In the genomic region with DNA sequence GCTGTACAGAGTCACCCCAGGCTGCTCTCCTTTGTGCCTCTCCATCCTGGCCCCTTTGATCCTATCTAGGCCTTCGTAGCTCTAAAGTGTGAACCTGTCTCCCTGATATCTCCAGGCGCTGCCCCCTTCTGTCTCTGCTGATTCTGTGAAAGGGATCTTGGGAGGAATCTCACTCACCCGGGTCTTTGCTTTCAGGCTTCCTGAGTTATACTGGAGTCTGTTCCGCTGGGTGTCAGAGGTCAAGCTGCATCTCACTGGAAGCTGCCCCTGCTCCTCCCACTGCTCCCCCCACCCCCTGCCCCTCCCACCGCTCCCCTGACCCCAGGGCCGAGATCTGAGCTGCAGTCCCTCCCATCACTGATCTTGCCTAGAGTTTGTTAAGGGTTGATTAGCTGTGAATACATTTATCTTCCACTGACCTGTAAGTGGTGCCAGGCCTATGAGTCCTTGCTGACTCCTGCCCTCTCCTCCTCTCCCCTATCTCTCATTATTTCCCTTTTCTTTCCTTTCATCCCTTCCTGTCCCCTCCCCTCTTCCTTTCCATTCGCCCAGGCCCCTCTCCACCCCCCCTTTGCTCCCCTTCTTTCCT, we compare ENCODE assay signal across 12 mouse cellular contexts.
A peak's percentile ranks its signal among the peaks of the same experiment; 100 is the strongest.
DNase-seq lines count a peak whose midpoint lies in the region; ATAC-seq lines count a peak whose summit lies in the region.
"Had no signal": no experiment of that assay in that cellular context is flagged by ENCODE, and none has a peak within 500 bp of the region (broad histone marks: within the 10 kb centered on the region; RNA-seq: fewer than 3 reads in every experiment).

No protein-coding gene starts in this region.

- H3K4me3 ChIP-seq in intestine, embryonic 16.5 days (ENCODE audit: low read length), result no peak overlapping the region
- H3K4me3 ChIP-seq in intestine, embryonic 15.5 days (replicated peaks), result no peak overlapping the region
- no peak overlapping the region for H3K4me3 ChIP-seq in hindbrain, embryonic 12.5 days
- H3K4me3 ChIP-seq in neural tube, embryonic 11.5 days (ENCODE audit: low read depth, low read length), result no peak overlapping the region

- H3K4me2 ChIP-seq in intestine, embryonic 16.5 days (ENCODE audit: low read depth, low read length), result peak overlapping the region; percentile 6; the same call in 1 of the 2 replicates
- H3K4me2 ChIP-seq in intestine, embryonic 15.5 days (replicated peaks), result no peak overlapping the region
- H3K4me2 ChIP-seq in hindbrain, embryonic 12.5 days (replicated peaks), result peak overlapping the region; percentile 39
- H3K4me2 ChIP-seq in neural tube, embryonic 11.5 days (ENCODE audit: low read depth), result peak overlapping the region; percentile 25

- no peak overlapping the region for H3K9ac ChIP-seq in intestine, embryonic 16.5 days (ENCODE audit: low read depth, low read length)
- no peak overlapping the region for H3K9ac ChIP-seq in intestine, embryonic 15.5 days
- no peak overlapping the region for H3K9ac ChIP-seq in hindbrain, embryonic 12.5 days
- H3K9ac ChIP-seq in neural tube, embryonic 11.5 days (ENCODE audit: low read length), result no peak overlapping the region

- no peaks in the 10 kb centered on the region for H3K27me3 ChIP-seq in intestine, embryonic 16.5 days (replicated peaks; ENCODE audit: control insufficient read depth, insufficient read depth, low read length)
- H3K27me3 ChIP-seq in intestine, embryonic 15.5 days (replicated peaks), result no peaks in the 10 kb centered on the region
- H3K27me3 ChIP-seq in hindbrain, embryonic 12.5 days, result no peaks in the 10 kb centered on the region
- no peaks in the 10 kb centered on the region for H3K27me3 ChIP-seq in neural tube, embryonic 11.5 days (ENCODE audit: control insufficient read depth, insufficient read depth, low read length)

- 16% methylated on average over 7 of the region's 7 CpGs for WGBS in intestine, embryonic 16.5 days
- 14% methylated on average over 7 of the region's 7 CpGs for WGBS in intestine, embryonic 15.5 days
- 4% methylated on average over 7 of the region's 7 CpGs for WGBS in hindbrain, embryonic 12.5 days
- 10% methylated on average over 7 of the region's 7 CpGs for WGBS in neural tube, embryonic 11.5 days

- H3K9me3 ChIP-seq in intestine, embryonic 16.5 days (ENCODE audit: control insufficient read depth, low read length), result no peaks in the 10 kb centered on the region
- no peaks in the 10 kb centered on the region for H3K9me3 ChIP-seq in intestine, embryonic 15.5 days
- H3K9me3 ChIP-seq in hindbrain, embryonic 12.5 days (replicated peaks), result no peaks in the 10 kb centered on the region
- H3K9me3 ChIP-seq in neural tube, embryonic 11.5 days (ENCODE audit: control insufficient read depth, low read length), result no peaks in the 10 kb centered on the region

- peak; percentile 86 for DNase-seq in embryo, embryonic 9.5 days (ENCODE audit: extremely low spot score)
- DNase-seq in neural tube, embryonic 11.5 days (ENCODE audit: low spot score), result peak; percentile 50
- no peak for DNase-seq in T-cell, adult 2 months (ENCODE audit: low spot score)
- no peak for DNase-seq in spleen, postnatal 14 days (ENCODE audit: low spot score in 2 of 2)
- no peak for DNase-seq in frontal cortex, postnatal 10 days (ENCODE audit: low spot score in 2 of 2)
- DNase-seq: cerebellum, adult 11-12 months; thymus, adult 18-20 months had no signal

- H3K27ac ChIP-seq in intestine, embryonic 16.5 days (ENCODE audit: low read length), result no peak overlapping the region
- no peak overlapping the region for H3K27ac ChIP-seq in intestine, embryonic 15.5 days
- no peak overlapping the region for H3K27ac ChIP-seq in hindbrain, embryonic 12.5 days
- no peak overlapping the region for H3K27ac ChIP-seq in neural tube, embryonic 11.5 days (ENCODE audit: low read depth, low read length)
- H3K27ac ChIP-seq: macrophage had no signal

- no peaks in the 10 kb centered on the region for H3K4me1 ChIP-seq in intestine, embryonic 16.5 days (ENCODE audit: control insufficient read depth, insufficient read depth, low read length)
- no peaks in the 10 kb centered on the region for H3K4me1 ChIP-seq in intestine, embryonic 15.5 days (replicated peaks)
- H3K4me1 ChIP-seq in hindbrain, embryonic 12.5 days, result peaks cover 15% of the 10 kb centered on the region; the same call in 1 of the 2 replicates
- 0 out of 2 replicates have a peak, but pooled peaks cover 3% of the 10 kb centered on the region for H3K4me1 ChIP-seq in neural tube, embryonic 11.5 days (ENCODE audit: control insufficient read depth, insufficient read depth, low read length)

- no peaks in the 10 kb centered on the region for H3K36me3 ChIP-seq in intestine, embryonic 16.5 days (ENCODE audit: control insufficient read depth, insufficient read depth, low read length)
- no peaks in the 10 kb centered on the region for H3K36me3 ChIP-seq in intestine, embryonic 15.5 days
- H3K36me3 ChIP-seq in hindbrain, embryonic 12.5 days, result no peaks in the 10 kb centered on the region
- no peaks in the 10 kb centered on the region for H3K36me3 ChIP-seq in neural tube, embryonic 11.5 days (ENCODE audit: control insufficient read depth, insufficient read depth, low read length)

- ATAC-seq in intestine, embryonic 16.5 days, result no peak
- no peak for ATAC-seq in intestine, embryonic 15.5 days
- no peak for ATAC-seq in hindbrain, embryonic 12.5 days (ENCODE audit: low FRiP score)
- ATAC-seq in neural tube, embryonic 11.5 days (ENCODE audit: insufficient read depth, low FRiP score, low TSS enrichment), result no peak
- ATAC-seq: CD4-positive, CD25-positive, alpha-beta regulatory T cell, adult 4 months had no signal

Comparison
In these comparisons a context has a peak if more than half of its experiments do, and no peak if none do; other contexts are left out.
1. DNase-seq: peak in embryo, embryonic 9.5 days (single experiment) and neural tube, embryonic 11.5 days (single experiment); none in T-cell, adult 2 months (single experiment), spleen, postnatal 14 days (0 of 2) and frontal cortex, postnatal 10 days (0 of 2).